Mouse (Mus musculus): ENCODE data around the gene Tmem200c.

Tmem200c gene

GRCm38 (mm10) chr17:68826323-68826722, at the start of gene Tmem200c:
TSS of gene Tmem200c (plus strand) at chr17:68826623.
- no peak for DNase-seq (ENCODE audit: low read depth)

- DNase-seq (ENCODE audit: low read depth), result no peak
Measured at GRCm38 (mm10) chr17:68793741-68794140, 32.7 kb upstream of the Tmem200c start.

GRCm38 (mm10) chr17:68836655-68837012, 10.2 kb downstream of the Tmem200c start:
- DNase-seq (ENCODE audit: low read depth), result no peak

GRCm38 (mm10) chr17:68837013-68837858, 10.8 kb downstream of the Tmem200c start:
- DNase-seq (ENCODE audit: low read depth), result no peak

GRCm38 (mm10) chr17:68837859-68838194, 11.4 kb downstream of the Tmem200c start:
- DNase-seq (ENCODE audit: low read depth), result no peak

GRCm38 (mm10) chr17:68839888-68840571, 13.6 kb downstream of the Tmem200c start:
- no peak for DNase-seq (ENCODE audit: low read depth)

GRCm38 (mm10) chr17:68840572-68840939, 14.1 kb downstream of the Tmem200c start:
- DNase-seq (ENCODE audit: low read depth), result no peak

- DNase-seq (ENCODE audit: low read depth), result no peak
Measured at GRCm38 (mm10) chr17:68841097-68841891, 14.9 kb downstream of the Tmem200c start.

GRCm38 (mm10) chr17:68841892-68842252, 15.4 kb downstream of the Tmem200c start:
- DNase-seq (ENCODE audit: low read depth), result no peak

GRCm38 (mm10) chr17:68845931-68846330, 19.5 kb downstream of the Tmem200c start:
- DNase-seq (ENCODE audit: low read depth), result no peak

- DNase-seq (ENCODE audit: low read depth), result no peak
Measured at GRCm38 (mm10) chr17:68848739-68849138, 22.3 kb downstream of the Tmem200c start.

GRCm38 (mm10) chr17:68852171-68852966, 25.9 kb downstream of the Tmem200c start:
- DNase-seq (ENCODE audit: low read depth), result no peak

GRCm38 (mm10) chr17:68864175-68864574, 37.8 kb downstream of the Tmem200c start:
- DNase-seq (ENCODE audit: low read depth), result no peak

GRCm38 (mm10) chr17:68868439-68868838, 42.0 kb downstream of the Tmem200c start:
- no peak for DNase-seq (ENCODE audit: low read depth)

- DNase-seq (ENCODE audit: low read depth), result no peak
Measured at GRCm38 (mm10) chr17:68874021-68874420, 47.6 kb downstream of the Tmem200c start.

GRCm38 (mm10) chr17:68875251-68875650, 48.8 kb downstream of the Tmem200c start:
- DNase-seq (ENCODE audit: low read depth), result no peak

GRCm38 (mm10) chr17:68875917-68876495, 49.6 kb downstream of the Tmem200c start:
- no peak for DNase-seq (ENCODE audit: low read depth)

GRCm38 (mm10) chr17:68881725-68882524, 55.5 kb downstream of the Tmem200c start:
- DNase-seq (ENCODE audit: low read depth), result no peak

- DNase-seq (ENCODE audit: low read depth), result no peak
Measured at GRCm38 (mm10) chr17:68883474-68884083, 57.2 kb downstream of the Tmem200c start.

- DNase-seq (ENCODE audit: low read depth), result no peak
Measured at GRCm38 (mm10) chr17:68890672-68891071, 64.2 kb downstream of the Tmem200c start.

Measured in fibroblast of lung, adult 2 months (primary cell).